Mouse (Mus musculus) limb, embryonic 11.5 days (tissue): Measurements from ENCODE around the gene Coa4. TPM values are rescaled to one million over a fixed set of nuclear protein-coding genes. Genes with fewer than 3 reads are reported as not detected.

ENCODE experiments used
- ATAC-seq: fragments of 200-750 bp; cut with Nextera tagmentation; 2 replicates; pipeline ENCODE4 v1.8.0; 2017; ENCODE audit warnings: low read depth; ENCODE audit not compliant: insufficient number of reproducible peaks, low FRiP score, low TSS enrichment
- DNase-seq: peaks from one replicate; pipeline ENCODE4 v3.0.0-alpha.2; 2015; ENCODE audit warnings: low spot score
- H3K27ac ChIP-seq: fragments of 300-500 bp; sonication (generic); replicated peaks from 2 replicates; pipeline ENCODE4 v1.5.1; 2014; ENCODE audit warnings: low read depth, mild to moderate bottlenecking, low read length
- H3K27me3 ChIP-seq: fragments of 300-500 bp; sonication (generic); 2 replicates; pipeline ENCODE4 v1.6.1; 2014; ENCODE audit warnings: mild to moderate bottlenecking, low read length, mixed read lengths; ENCODE audit not compliant: control insufficient read depth, insufficient read depth
- H3K36me3 ChIP-seq: fragments of 300-500 bp; sonication (generic); 2 replicates; pipeline ENCODE4 v1.6.1; 2014; ENCODE audit warnings: mild to moderate bottlenecking, low read length, moderate library complexity, mixed read lengths; ENCODE audit not compliant: control insufficient read depth, insufficient read depth
- H3K4me1 ChIP-seq: fragments of 300-500 bp; sonication (generic); 2 replicates; pipeline ENCODE4 v1.6.1; 2014; ENCODE audit warnings: low read length, mixed read lengths; ENCODE audit not compliant: control insufficient read depth, insufficient read depth
- H3K4me2 ChIP-seq: fragments of 300-500 bp; sonication (generic); 2 replicates; pipeline ENCODE4 v1.6.1; 2014; ENCODE audit warnings: low read depth, mild to moderate bottlenecking, moderate library complexity; ENCODE audit not compliant: severe bottlenecking
- H3K4me3 ChIP-seq: fragments of 300-500 bp; sonication (generic); 2 replicates; pipeline ENCODE4 v1.5.1; 2014; ENCODE audit warnings: low read depth, low read length
- H3K9ac ChIP-seq: fragments of 300-500 bp; sonication (generic); 2 replicates; pipeline ENCODE4 v1.6.1; 2014; ENCODE audit warnings: mild to moderate bottlenecking, low read length
- H3K9me3 ChIP-seq: fragments of 300-500 bp; sonication (generic); 2 replicates; pipeline ENCODE4 v1.6.1; 2016; ENCODE audit warnings: low read length; ENCODE audit not compliant: control insufficient read depth
- WGBS: fragments of 180-500 bp; shearing (Covaris S2); extraction: QIAGEN DNeasy Blood & Tissue Kit; methylation state at CpG from one replicate; pipeline ENCODE4 v1.1.7; 2014; 5-methylcytosine and 5-hydroxymethylcytosine counted together
- polyA plus RNA-seq: library from polyadenylated mRNA; unstranded; fragments of >200 nt; fragmentation: Nextera tagmentation; extraction: Ambion mirVana; gene quantifications from 2 replicates; pipeline ENCODE4 v1.2.1, GENCODE M21; 2014

Coa4 gene
- polyA plus RNA-seq, 1 experiment from 2014 or later: 22.2 TPM

DNA sequence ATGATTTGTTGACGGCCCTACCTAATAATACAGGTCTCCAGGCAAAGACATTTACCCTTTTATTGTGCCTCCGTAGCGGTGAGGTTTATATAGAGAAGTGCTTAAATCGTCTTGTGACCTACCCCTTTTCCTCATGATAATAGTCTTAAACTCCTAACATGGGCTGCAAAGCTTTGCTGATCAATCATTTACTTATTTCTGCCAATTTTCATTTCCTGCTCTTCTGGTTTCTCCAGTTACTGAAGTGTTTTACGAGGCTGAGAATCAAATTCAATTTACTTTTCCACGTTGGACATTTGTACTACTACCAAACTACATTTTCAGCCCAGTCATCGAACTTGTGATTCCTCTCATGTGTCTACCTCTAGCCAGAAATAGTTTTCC, 640 bp downstream of the Coa4 start:
- Histone ChIP-seq H3K4me3 (peak overlapping the region; percentile 75), H3K36me3 (peaks cover 2% of the 10 kb centered on the region; the same call in 1 of the 2 replicates), H3K9me3 (no peaks in the 10 kb centered on the region), H3K4me2 (peak overlapping the region; percentile 71), H3K9ac (peak overlapping the region; percentile 74; the same call in 1 of the 2 replicates), H3K4me1 (peaks cover 4% of the 10 kb centered on the region; the same call in 1 of the 2 replicates), H3K27me3 (no peaks in the 10 kb centered on the region), H3K27ac (no peak overlapping the region)
- WGBS: 36% methylated on average over 7 of the region's 7 CpGs
- ATAC-seq (no peak), DNase-seq (no peak)

DNA sequence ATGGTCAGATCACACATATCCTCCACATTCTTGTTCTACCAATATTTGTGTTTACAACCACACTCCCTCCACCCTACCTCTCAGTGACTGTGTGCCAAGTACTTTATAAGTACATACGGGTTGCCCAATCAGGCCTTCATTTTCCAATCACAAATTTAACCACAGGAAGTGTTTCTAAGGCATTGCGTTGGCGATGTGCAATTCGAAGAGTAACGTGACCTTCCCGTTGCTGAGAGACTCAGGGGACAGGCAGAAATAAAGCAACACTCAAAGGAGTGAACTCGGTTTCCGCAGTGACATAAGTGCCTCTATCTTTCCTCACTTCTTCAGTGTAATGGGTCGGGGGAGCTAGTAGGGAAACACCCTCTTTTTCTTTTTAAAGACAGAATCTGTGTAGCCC, 2.6 kb downstream of the Coa4 start:
- ATAC-seq: no peak
- DNase-seq: no peak
- no peaks in the 10 kb centered on the region for H3K9me3 ChIP-seq
- WGBS: 96% methylated on average over 9 of the region's 9 CpGs
- no peak overlapping the region for H3K27ac ChIP-seq
- H3K36me3 ChIP-seq: peaks cover 2% of the 10 kb centered on the region; the same call in 1 of the 2 replicates
- H3K27me3 ChIP-seq: no peaks in the 10 kb centered on the region
- peaks cover 4% of the 10 kb centered on the region; the same call in 1 of the 2 replicates for H3K4me1 ChIP-seq
- H3K9ac ChIP-seq: no peak overlapping the region
- no peak overlapping the region for H3K4me3 ChIP-seq
- no peak overlapping the region for H3K4me2 ChIP-seq

DNA sequence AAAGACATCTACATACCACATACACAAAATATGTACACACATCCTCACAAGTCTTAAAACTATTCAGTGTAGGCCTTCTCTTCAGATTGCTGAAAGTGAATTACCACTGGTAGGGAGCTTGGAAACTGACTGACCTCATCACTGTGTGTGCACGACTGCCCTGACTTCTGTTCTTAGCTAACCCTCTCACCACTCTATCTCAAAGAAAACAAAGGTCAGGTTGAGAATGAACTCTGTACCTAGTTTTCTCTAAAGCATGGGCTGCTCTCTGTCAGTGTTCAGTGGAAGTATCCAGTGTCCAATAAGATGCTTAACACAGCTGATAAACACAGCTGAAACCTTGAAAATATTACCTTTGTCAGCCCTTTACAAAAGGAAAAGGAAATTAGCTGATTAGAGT, 7.6 kb downstream of the Coa4 start:
- Histone ChIP-seq H3K27ac (no peak overlapping the region), H3K9me3 (no peaks in the 10 kb centered on the region), H3K36me3 (peaks cover 2% of the 10 kb centered on the region; the same call in 1 of the 2 replicates), H3K4me2 (no peak overlapping the region), H3K27me3 (no peaks in the 10 kb centered on the region), H3K4me3 (no peak overlapping the region), H3K4me1 (no peaks in the 10 kb centered on the region), H3K9ac (no peak overlapping the region)
- DNase-seq (no peak), ATAC-seq (no peak)
- WGBS: 65% methylated on average over 1 of the region's 1 CpGs

DNA sequence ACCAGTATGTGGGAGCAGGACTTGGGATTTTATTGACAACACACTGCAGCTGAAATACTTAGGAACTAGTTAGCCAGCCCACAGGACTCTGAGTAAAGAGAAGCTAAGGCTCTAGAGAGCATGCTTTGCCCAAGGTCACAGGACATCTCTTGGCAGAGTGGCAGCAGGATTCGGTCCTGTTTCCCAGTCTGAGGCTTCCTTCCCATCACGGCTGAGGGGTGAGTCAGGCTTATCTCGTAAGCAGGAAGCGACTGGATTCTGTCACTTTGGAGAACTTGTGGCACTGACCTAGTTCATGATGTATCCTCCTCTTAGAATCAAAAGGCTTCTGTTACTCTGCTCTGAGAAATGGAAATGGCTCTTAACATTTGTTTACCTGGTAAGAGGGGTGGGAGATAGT, 10.8 kb downstream of the Coa4 start:
- 85% methylated on average over 4 of the region's 4 CpGs for WGBS
- no peaks in the 10 kb centered on the region for H3K9me3 ChIP-seq
- DNase-seq (no peak), ATAC-seq (no peak)
- H3K4me1 ChIP-seq: no peaks in the 10 kb centered on the region
- no peak overlapping the region for H3K9ac ChIP-seq
- no peak overlapping the region for H3K4me2 ChIP-seq
- no peaks in the 10 kb centered on the region for H3K36me3 ChIP-seq
- no peak overlapping the region for H3K4me3 ChIP-seq
- no peaks in the 10 kb centered on the region for H3K27me3 ChIP-seq
- H3K27ac ChIP-seq: no peak overlapping the region

DNA sequence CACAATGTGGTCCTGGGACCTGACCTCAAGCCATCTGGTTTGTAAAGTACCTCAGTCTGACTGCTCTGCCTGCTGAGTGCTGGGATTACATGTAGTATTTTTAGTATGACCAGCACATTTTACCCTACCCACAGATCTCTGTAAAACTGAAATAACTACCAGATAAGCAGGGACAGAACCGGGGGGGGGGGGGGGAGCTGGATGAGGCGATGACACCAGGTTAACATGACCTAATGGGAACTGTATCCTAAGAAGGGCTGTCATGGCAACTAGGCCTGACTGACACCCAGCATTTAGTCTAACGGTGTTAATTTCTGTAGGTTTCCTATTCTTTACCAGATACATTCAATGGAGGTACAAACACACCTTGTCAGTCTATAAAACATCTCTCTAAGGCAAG, 12.9 kb downstream of the Coa4 start:
- Histone ChIP-seq H3K27me3 (no peaks in the 10 kb centered on the region), H3K36me3 (no peaks in the 10 kb centered on the region), H3K27ac (no peak overlapping the region), H3K4me2 (no peak overlapping the region), H3K9ac (no peak overlapping the region), H3K9me3 (no peaks in the 10 kb centered on the region), H3K4me1 (no peaks in the 10 kb centered on the region), H3K4me3 (no peak overlapping the region)
- ATAC-seq (no peak), DNase-seq (no peak)
- 91% methylated on average over 3 of the region's 3 CpGs for WGBS

DNA sequence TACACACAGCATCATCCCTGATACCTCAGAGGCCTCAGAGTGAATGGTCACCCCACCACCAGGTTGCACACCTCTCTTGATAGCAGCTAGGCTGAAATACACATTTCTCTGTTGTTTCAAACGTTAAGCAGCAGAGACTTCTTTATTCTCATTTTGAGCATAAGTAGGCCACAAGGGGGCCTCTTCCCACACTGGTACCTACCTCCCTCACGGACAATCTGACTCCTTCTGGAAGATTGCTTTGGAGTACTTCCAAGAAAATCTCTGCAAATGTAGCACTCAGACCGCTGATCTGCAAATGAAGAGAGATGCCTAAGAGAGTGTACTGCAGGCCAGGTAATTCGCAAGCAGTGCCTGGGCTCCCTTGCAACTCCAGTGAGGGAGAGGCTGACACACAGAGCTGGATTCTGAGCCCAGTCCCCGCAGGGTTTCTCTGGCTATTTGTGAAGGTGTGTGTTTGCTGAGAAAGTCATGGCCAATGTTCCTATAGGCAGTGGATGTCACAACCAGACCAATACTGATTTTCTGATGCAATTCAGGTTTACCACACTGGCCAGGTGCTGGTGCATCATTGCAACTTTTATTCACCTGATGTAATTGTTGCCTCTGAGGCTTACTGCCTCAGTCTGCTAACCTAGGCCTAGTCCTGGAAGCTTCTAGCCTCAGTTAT, 13.6 kb downstream of the Coa4 start:
- 70% methylated on average over 5 of the region's 5 CpGs for WGBS
- no peaks in the 10 kb centered on the region for H3K36me3 ChIP-seq
- ATAC-seq (no peak), DNase-seq (no peak)
- H3K27ac ChIP-seq: no peak overlapping the region
- H3K4me3 ChIP-seq: no peak overlapping the region
- no peaks in the 10 kb centered on the region for H3K4me1 ChIP-seq
- H3K9ac ChIP-seq: no peak overlapping the region
- no peaks in the 10 kb centered on the region for H3K9me3 ChIP-seq
- no peak overlapping the region for H3K4me2 ChIP-seq
- H3K27me3 ChIP-seq: no peaks in the 10 kb centered on the region

DNA sequence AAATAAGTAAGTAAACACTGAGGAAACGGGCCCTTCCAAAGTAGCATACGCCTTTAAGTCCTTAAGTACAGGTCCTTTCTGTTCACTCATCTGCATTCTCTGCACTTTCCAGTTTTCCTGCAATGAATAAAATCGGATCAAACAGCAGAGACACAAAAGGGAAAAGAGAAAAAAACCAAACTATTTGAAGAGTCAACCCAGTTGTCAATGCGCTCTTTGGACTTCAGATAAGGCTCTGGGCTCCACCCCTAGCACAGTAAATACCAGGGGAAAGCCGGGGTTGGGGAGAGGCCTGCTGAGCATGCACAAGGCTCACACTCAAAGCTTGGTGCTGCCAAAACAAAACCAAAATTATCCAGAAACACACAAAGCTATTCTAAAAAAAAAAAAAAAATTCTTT, 18.1 kb downstream of the Coa4 start:
- H3K36me3 ChIP-seq: no peaks in the 10 kb centered on the region; the same call in 1 of the 2 replicates
- H3K4me1 ChIP-seq: no peaks in the 10 kb centered on the region
- DNase-seq (no peak), ATAC-seq (no peak)
- no peak overlapping the region for H3K4me3 ChIP-seq
- 71% methylated on average over 5 of the region's 5 CpGs for WGBS
- no peak overlapping the region for H3K27ac ChIP-seq
- no peaks in the 10 kb centered on the region for H3K9me3 ChIP-seq
- no peak overlapping the region for H3K9ac ChIP-seq
- H3K4me2 ChIP-seq: no peak overlapping the region
- no peaks in the 10 kb centered on the region for H3K27me3 ChIP-seq

DNA sequence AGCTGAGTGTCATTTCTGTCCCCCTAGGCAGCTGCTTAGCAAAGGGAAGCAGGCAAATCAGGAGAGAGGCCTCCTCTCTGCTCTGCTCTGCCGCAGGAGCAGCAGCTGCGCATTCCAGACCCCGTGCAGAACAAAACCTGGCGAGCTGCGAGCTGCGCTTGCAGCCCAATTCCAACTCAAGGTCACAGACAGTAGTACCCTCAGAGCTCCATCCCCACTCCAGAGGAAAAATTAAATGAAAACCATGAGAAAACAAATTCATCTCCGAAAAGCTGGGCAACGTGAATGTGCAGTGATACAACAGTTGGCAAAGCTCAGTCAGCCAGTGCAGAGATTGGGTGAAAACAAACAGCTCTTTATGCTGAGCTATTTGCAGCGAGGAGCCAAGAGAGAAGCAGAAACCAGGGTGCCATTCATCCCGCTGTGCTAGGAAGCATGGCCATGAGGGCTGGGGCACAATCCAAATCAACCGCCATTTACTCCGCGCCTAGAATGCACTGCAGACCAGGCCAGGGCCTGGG, 18.6 kb downstream of the Coa4 start:
- Histone ChIP-seq H3K36me3 (no peaks in the 10 kb centered on the region; the same call in 1 of the 2 replicates), H3K27ac (0 out of 2 replicates have a peak overlapping the region, but pooled peaks have one; percentile 45), H3K4me3 (no peak overlapping the region), H3K9me3 (no peaks in the 10 kb centered on the region), H3K27me3 (no peaks in the 10 kb centered on the region), H3K9ac (peak overlapping the region; percentile 17; the same call in 1 of the 2 replicates), H3K4me2 (no peak overlapping the region), H3K4me1 (no peaks in the 10 kb centered on the region)
- DNase-seq (peak; percentile 37), ATAC-seq (no peak)
- 51% methylated on average over 13 of the region's 13 CpGs for WGBS
